Mouse (Mus musculus) gastrocnemius, adult 8-10 months (tissue): ENCODE results near the gene P4ha2. TPM values are rescaled to one million over a fixed set of nuclear protein-coding genes. Genes with fewer than 3 reads are reported as not detected.
A peak's percentile ranks its signal among the peaks of the same experiment; 100 is the strongest.

Source experiments
- DNase-seq, 2 experiments: peaks; one replicate each; pipeline ENCODE4 v3.0.0; 2022; ENCODE audit warnings: low spot score in 2 of 2
- total RNA-seq, 4 experiments: library from RNA; stranded (reverse); gene quantifications; 2 replicates each; pipeline ENCODE4 v1.2.4; 2022

P4ha2 gene
- total RNA-seq, 4 experiments from 2014 or later, result 28.2 to 33.7 (median 31.2) TPM

DNA sequence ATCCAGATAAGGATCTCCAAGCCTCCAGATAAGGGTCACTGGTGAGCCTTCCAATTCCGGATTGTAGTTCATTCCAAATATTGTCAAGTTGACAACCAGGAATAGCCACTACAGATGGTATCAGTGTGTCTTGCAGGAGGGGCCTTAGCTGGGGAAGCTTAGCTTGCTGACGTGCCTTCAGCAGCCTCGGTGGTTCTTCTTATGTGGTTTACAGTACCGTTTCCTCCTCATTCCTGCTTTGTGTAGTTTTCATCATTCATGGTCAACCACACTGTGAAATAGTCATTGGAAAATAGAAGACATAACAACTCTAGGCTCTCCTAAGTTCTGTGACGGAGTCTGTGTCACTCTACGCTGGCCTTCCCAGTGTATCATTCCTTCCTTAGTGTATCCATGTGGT lies 5.1 kb downstream of the P4ha2 start:
- DNase-seq, result no peak

DNA sequence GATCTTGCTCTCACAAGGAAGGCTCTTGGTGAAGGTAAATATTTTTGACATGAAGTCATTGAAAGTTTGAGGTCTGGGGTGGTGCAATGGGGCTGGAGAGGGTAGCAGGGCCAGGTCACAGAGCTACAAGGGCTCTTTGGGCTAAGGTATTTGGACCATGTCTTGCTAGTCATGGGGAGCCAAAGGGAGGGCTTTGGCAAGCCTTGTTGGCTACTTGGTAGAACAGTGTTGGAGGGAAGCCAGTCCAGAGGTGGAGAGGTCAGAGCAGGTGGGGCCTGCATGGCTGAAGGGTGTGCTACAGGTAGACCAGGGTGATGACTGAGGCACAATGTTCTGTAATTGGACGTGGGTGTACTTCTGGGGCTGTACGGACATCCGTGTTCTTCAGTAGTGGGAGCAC lies 6.8 kb downstream of the P4ha2 start:
- no peak for DNase-seq

DNA sequence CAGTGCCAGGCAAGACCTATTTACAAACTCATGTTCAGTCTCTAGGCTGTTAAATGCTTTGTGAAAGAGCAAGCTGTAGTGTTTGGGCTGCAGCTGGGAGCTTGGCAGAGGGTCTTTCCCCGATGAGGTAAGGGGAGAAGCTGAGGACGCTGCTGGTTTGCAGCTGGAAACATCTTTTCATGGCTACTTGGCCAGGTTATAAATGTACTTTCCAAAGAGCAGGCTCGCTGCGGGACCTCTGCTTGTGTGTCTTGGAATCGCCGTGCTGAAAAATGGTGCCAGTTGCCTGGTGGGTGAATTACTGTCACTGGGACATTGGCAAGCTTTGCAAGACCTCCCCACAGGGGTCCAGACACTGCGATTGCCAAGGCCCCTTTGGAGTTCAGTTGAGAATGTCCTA lies 7.3 kb downstream of the P4ha2 start:
- no peak for DNase-seq

DNA sequence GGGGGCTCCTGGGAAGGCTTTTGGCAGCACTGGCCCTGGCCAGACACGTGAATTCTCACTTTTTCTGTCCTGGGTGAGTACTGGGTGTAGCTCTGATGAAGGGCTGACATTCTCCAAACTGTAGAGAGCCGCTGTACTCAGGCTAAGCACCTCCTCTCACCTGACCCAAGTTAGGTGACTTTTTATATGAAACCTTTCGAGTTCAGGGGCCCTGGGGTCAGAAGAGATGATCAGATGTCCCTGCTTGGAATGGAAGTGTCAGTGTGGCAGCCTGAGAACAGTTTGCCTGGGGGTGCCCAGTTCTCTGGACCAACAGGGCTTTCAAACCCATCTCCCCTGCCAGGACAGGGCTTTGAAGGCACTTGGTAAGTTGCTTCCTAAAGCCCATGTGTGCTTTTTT lies 8.2 kb downstream of the P4ha2 start:
- no peak for DNase-seq

DNA sequence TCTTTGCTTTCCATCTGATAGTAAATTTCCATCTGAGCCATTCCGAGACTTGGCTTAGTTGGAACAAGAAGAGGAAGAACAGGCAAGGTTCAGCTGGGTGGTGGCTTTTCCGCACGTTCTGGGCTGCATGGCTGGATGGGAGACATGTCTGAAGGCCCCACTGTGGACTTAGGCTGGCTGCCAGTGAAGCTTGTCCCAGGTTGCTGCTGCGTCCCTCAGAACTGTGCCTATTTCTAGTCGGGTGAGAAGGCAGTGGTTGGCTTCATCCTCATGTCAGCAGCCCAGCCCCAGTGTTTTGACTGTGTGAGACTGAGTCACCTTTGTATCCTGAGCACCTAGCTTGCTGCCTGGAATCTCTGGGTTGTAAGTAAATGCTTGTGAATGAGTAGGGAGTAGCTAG lies 9.0 kb downstream of the P4ha2 start:
- no peak for DNase-seq

DNA sequence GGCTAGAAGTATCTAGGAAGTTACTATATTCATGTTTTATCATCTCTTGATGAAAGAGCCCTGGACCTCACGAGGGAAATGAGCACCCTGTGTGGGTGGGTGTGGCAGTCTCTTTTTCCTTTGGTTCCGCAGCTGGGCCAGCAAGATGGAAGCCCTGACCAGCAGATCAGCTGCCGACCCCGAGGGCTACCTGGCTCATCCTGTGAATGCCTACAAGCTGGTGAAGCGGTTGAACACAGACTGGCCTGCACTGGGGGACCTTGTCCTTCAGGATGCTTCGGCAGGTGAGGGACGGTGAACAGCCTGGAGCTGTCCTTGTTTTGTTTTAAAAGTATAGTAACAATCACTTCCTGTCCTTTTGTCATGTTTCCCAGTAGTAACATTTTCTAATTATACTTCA lies 11.4 kb downstream of the P4ha2 start:
- no peak for DNase-seq

DNA sequence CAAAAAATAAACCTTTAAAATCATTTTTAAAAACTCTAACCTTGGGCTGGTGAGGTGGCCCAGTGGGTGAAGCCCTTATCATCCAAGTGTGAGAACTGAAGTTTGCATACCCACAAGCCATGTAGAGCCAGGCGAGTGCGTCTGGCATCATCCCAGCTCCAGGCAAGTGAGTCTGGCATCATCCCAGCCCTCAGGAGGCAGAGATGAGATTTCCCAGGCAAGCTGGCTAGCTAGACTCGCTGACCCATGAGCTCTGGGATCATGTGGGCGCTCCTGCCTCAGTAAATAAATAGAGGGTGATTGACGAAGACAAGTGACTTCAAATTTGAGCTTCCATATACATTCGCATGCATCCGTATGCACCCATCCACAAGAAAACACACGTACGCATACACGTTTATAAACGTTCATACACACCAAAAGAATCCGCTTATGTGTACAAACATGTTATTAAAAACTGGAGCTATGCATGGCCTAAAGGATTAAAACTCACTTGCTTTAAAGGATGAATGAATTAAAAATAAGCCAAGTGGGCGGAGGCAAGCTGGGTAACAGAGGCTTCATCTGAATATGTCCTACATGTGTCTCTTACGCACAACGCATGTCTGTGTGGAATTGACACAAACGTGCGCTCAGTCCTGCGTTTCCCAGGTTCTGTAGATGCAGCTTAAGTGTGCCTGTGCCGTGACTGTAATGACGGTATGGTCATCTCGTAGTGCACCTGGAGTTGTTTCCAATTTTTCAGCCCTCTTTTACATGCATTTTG lies 12.3 kb downstream of the P4ha2 start:
- DNase-seq, result peak in 1 of 2 experiments; percentile 73

DNA sequence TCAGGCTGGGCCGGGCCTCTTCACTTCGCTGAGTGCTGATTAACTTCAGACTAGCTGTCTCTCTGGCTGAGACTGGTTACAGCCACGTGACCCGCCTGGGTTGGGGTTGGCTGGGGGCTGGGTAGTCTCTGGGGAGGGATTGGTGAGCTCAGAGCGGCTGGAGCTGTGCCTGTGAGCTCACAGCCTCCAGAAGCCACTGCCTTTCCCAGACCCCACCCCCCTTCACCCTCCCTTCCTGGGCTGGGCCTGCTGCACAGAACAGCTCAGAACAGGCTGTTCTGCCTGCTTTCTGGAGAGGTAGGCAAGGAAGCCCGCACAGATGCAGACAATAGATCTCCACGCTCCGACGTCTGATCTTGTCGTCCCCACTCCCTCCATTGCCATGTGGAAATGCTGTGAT lies 13.0 kb downstream of the P4ha2 start:
- peak; percentile 96 to 97 for DNase-seq

DNA sequence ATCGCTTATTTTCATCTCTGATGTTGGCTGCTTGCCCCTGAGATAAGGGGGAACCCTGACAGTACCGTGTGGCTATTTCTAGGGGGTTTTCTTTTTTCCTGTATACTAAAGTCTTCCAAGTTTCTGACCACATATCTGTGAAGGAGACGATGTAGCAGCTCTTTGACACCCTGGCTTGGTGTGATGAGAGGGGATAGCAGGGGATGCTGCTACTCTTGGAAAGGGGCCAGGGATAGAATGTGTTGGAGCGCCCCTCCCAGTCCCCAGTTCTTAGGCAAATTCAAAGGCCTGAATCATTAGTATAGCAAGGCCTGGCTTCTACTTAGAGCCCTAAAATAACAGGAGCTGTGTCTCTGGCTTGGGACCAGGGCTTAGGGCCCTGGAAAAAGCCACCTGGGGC lies 13.5 kb downstream of the P4ha2 start:
- DNase-seq, result peak in 1 of 2 experiments; percentile 39

DNA sequence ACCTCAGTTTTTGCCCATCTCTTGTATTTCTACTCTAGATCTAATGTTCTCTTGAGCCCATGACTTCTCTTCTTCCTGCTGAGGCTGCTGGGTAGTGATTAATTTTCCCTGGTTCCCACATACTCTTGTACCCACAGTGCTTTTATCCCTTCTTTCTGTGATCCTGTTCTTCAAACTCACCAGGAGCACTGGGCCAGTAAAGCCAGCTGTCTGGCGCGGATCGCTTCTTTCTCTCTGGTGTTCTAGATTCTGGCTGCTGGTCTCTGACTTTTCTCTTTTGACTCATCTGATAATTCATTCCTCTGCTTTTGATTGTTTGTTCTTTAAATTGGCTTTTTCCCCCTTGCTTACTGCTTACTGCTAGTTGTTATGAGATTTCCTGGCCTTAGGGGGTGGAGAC lies 14.9 kb downstream of the P4ha2 start:
- DNase-seq, result no peak

DNA sequence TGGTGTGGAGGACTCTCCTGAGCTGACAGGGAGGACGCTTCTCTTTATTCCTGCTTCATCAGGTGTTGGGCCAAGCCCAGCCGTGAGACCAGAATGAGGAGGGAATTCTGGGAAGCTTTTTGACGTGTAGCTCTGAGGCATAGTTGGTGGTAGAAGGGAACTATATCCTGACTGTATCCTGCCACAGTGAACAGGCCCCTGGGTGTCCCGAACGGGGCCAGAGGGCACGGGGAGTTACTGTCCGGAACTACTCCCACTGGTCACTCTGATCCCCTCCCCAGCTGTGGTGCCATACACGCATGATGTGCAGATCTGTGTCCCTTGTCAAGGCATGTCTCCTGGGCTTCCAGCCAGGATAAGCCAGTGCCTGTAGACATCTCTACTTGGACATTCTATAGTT lies 15.4 kb downstream of the P4ha2 start:
- no peak for DNase-seq

DNA sequence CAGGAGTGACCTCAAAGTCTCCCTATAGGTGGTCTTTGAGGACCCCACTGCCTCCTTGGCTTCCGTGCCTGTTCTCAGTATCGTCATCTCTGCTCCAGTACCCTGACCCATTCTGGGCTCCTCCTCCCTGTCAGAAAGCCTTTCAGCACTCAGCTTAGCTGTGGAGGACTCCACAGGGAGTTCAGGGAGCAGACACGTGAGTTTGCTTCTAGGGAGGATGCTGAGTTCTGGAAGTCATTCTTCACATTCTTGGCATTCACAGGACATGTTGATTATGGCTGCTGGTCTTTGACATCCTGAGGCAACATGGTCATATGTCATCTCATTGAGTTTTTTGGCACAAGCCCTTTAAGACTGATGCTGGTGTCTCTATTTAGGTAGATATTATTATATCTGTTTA lies 16.0 kb downstream of the P4ha2 start:
- no peak for DNase-seq

DNA sequence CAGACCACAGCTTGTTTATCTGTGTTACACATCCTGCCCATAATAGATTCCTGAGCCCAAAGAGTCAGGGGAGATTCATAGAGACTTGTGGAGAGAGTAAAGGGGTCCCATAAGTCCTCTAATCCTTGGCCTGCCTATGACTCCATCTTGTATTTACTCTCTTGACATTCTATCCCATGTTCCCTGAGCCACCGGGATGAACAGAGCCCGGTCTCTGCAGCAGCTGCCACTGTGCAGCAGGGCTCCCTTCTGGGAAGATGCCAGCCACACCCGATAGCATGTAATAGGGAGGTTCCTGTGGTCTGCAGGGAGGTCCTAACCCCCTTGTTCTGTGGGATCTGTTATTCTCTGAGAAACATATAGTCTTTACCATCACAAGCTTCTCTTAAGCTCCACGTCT lies 16.5 kb downstream of the P4ha2 start:
- DNase-seq, result no peak

DNA sequence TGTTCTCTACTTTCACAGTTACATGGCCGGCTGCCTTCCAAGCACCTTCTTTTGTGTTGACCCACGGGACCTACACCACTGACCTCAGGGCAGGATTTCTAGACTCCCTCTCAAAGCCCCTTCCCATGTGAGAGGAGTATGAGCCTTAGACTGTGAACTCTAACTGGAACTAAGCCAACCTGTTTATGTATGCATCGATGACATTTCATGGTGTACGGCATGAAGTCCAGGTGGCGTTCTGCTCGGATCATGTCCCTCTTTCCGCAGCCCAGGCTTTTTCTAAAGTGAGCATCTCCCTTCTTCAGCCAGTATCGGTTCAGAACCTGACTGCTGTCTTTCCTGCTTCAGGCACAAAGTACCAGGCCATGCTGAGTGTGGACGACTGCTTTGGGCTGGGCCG lies 17.2 kb downstream of the P4ha2 start:
- no peak for DNase-seq

DNA sequence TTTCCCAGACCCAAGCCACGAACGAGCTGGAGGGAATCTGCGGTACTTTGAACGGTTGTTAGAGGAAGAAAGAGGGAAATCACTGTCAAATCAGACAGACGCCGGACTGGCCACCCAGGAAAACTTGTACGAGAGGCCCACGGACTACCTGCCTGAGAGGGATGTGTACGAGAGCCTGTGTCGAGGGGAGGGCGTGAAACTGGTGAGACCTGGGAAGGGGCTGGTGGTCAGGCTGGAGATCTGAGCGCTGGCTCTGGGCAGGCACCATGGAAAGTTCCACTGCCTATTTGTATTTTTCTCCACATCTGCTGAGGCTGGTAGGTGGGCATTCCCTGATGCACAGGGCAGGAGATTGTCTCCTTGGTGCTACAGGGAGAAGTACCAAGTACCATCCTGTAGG lies 19.2 kb downstream of the P4ha2 start:
- DNase-seq, result no peak

DNA sequence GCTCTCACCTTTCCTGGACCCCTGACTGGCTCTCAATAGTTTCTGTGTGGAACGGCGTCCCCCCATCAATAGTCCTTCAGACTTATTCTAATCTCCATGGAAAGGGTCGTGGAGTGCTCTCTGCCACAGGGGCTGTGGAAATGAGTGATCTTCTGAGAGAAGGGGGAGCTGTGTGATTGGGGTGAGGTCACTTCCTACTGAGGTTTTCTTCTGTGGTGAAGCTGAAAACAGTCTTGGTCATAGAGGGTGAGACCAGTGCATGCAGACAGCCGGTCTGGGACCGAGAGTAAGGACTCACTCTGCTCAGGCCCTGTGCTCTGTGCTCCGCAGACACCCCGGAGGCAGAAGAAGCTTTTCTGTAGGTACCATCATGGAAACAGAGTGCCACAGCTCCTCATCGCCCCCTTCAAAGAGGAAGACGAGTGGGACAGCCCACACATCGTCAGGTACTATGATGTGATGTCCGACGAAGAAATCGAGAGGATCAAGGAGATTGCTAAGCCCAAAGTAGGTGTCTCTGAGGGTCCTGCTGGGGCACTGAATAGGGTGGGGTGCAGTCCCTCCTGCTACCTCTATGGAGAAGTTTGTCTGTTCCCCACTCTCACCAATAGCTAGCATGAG lies 20.0 kb downstream of the P4ha2 start:
- no peak for DNase-seq

DNA sequence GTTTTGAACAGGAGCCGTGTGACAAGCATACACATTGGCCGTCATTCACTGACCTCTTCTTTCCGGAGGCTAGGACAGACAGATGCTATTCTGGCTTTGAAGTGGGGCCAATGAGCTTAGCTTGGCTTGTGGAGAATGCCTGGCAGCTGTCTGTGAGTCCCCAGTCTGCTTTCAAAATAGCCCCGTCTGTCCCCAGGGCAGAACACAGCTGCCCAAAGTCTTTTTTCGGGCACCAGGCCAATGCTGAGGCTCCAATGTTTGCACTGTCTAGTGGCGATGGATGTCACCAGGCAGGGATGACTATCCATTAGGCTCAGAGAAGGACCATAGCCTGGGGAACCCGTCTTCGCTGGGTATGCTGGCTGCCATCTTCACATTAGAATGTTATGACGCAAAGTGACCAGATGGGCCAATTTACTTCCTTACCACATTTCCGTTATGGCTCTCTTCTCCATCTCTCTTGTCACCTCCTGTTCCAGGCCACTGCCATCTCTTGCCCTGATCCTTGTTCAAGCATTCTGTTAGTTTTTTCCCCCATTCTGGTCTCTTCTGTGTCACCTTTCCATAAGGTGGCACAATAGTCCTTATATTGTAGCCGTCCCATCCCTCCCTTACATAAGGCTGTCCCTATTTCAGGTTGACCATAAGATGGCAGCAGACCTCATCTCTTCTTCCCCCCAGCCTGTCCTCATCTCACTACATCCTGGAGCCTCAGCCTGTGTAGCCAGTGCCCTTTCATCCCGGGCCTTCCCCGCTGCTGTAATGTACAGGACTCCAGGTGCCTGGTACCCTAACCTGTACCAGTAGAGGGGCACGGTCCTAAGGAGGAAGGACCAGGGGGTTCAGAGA lies 22.7 kb downstream of the P4ha2 start:
- peak; percentile 80 to 84 for DNase-seq

DNA sequence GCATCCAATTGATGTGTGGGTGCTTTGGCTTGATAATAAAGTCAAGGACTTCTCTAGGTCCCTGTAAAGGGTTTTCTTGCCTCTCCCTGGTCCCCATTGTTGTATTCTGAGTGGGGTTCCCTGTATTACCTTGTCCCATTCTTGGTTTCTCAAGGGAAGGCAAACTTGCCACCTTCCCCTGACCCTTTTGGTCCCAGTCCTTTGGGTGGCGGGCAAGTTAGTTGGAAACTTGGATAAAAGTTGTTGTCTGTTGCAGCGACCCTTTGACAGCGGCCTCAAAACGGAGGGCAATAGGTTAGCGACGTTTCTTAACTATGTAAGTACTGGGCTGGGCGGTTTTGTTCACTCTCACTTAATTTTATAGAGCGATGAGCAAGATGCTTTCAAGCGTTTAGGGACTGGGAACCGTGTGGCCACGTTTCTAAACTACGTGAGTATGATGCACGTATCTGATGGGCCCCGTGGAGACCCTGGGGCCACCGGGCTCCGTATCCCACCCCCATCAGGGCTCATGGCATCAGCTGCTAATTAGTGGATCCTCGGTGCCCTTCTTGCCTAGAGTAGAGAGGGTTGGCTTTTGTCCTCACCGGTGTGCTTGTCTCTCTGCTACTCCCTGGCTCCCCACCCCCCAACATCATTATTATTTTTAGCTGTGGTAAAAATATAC lies 26.2 kb downstream of the P4ha2 start:
- no peak for DNase-seq

DNA sequence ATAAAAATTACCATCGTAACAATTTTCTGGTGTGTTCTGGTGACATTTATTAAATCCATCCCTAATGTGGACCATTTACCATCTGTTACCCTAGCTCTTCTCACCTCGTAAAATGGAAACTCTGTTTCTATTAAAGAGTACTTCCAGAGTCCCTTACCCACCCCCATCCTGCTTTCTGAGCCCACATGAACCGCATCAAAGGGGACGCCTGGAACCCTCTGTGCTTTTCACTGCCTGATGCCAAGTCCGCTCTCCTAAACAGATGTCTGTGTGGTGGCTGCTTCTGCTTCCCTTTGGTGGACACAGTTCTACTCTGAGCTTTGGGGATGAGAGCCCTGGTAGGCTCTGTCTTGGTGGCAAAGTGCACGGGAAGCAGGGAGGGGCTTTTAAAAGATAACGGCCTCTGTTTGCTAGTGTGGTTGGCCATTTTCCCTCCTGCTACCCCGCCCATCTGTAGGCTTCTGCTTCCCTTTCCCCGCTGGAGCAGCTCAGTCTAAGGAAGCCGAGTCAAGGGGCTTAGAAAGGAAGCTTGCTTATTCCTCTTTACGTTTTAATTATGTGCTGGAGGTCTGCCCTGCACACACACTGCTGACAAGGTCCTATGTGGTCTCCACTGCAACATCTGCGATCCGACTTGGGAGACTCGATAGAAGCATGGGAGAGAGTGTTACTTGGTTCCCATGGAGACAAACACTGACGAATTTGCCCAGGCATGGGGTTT lies 26.9 kb downstream of the P4ha2 start:
- no peak for DNase-seq

DNA sequence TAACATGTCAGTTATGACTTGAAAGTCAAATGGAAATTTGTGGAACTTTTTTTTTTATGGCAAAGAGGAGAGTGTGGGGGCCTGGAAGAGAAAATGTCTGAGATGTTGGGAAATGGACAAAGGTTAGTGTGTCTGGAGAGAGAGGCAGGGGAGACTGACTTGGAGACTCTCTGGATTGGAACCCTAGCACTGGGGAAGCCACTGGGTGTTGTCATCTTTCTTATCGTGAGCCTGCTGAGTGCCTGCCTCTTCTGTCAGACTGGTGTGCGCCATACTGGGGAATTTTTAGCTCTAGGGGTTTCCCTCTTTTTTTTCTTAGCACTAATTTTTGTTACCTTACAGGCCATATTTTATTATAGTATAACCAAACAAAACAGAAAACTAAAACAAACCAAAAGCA lies 27.5 kb downstream of the P4ha2 start:
- no peak for DNase-seq

DNA sequence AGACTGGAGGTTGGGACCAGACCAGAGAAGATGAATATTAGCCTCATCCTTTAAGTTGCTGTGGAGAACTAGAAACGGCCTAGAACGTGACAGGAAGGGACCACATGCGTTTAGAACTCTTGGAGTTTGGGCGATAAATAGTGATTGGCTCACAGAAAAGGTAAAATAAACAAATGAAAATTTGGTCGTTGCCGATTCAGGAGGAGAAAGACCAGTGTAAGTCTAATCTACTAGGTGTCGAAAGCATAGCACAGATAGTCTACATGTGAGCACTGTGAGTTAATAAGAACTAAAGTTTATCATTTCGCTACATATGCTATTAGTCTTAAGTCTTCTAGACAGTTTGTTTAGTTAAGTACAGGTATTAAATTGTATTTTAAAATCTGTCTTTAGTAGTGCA lies 30.1 kb downstream of the P4ha2 start:
- no peak for DNase-seq
